Mouse (Mus musculus) right cerebral cortex, postnatal 36 days (tissue): Measurements from ENCODE around the gene Scgb2b11.
"Not testable (repeated sequence)": the region's sequence is repeated elsewhere in the genome, so short reads cannot be mapped to it uniquely, and the experiment has no call there.

Experiments used
- DNase-seq, 2 experiments: peaks; one replicate each; pipeline ENCODE4 v3.0.0; 2022; ENCODE audit warnings: low spot score in 2 of 2, mixed read lengths in 1 of 2

The Scgb2b11 gene

GRCm38 (mm10) chr7:32211045-32211444 lies at the start of gene Scgb2b11:
Gene Scgb2b11 (minus strand): TSS chr7:32211145.
- not testable (repeated sequence) for DNase-seq

GRCm38 (mm10) chr7:32222540-32222939 lies 11.6 kb upstream of the Scgb2b11 start, which contains the start of gene Scgb1b11:
Gene Scgb1b11 (plus strand): TSS chr7:32222840.
- DNase-seq = not testable (repeated sequence)
